Mouse (Mus musculus) liver, embryonic 14.5 days (tissue): ENCODE results near the gene Ncl. TPM values are rescaled to one million over a fixed set of nuclear protein-coding genes. Genes with fewer than 3 reads are reported as not detected.

Source experiments
- ATAC-seq: fragments of 200-750 bp; cut with Nextera tagmentation; 2 replicates; pipeline ENCODE4 v1.8.0; 2017; ENCODE audit warnings: moderate number of reproducible peaks, mild to moderate bottlenecking, moderate library complexity; ENCODE audit not compliant: insufficient read depth
- DNase-seq, 3 experiments: peaks; one replicate each; pipeline ENCODE4 v3.0.0-alpha.2; 2012 to 2013; ENCODE audit warnings: low read depth in 3 of 3, low spot score in 3 of 3
- H3K27ac ChIP-seq: fragments of 300-500 bp; sonication (generic); 2 replicates; pipeline ENCODE4 v1.5.1; 2014; ENCODE audit warnings: moderate library complexity, mild to moderate bottlenecking, control low read depth, inconsistent platforms
- H3K27me3 ChIP-seq: fragments of 300-500 bp; sonication (generic); 2 replicates; pipeline ENCODE4 v1.6.1; 2014; ENCODE audit warnings: mild to moderate bottlenecking, low read length, moderate library complexity; ENCODE audit not compliant: control insufficient read depth, insufficient read depth
- H3K36me3 ChIP-seq: fragments of 300-500 bp; sonication (generic); replicated peaks from 2 replicates; pipeline ENCODE4 v1.6.1; 2014; ENCODE audit warnings: low read depth; ENCODE audit not compliant: control insufficient read depth, insufficient read depth
- H3K4me1 ChIP-seq, 2 experiments: fragments of 200-500 bp in 1 of 2; fragments of 300-500 bp in 1 of 2; sonication (generic) in 1 of 2; replicated peaks; 2 replicates each; pipeline ENCODE4 v1.6.1; 2012 to 2014; ENCODE audit warnings: antibody characterized with exemption in 1 of 2, inconsistent platforms in 1 of 2, low read length in 1 of 2; ENCODE audit not compliant: control insufficient read depth in 2 of 2, insufficient read depth in 2 of 2
- H3K4me2 ChIP-seq: fragments of 300-500 bp; sonication (generic); 2 replicates; pipeline ENCODE4 v1.6.1; 2014; ENCODE audit warnings: low read depth, mild to moderate bottlenecking, control low read depth, moderate library complexity
- H3K4me3 ChIP-seq, 2 experiments: fragments of 200-500 bp in 1 of 2; fragments of 300-500 bp in 1 of 2; sonication (generic) in 1 of 2; 2 replicates each; pipeline ENCODE4 v1.5.1; 2012 to 2014; ENCODE audit warnings: low read depth in 2 of 2, low read length in 2 of 2, mild to moderate bottlenecking in 2 of 2, control low read depth in 1 of 2, inconsistent platforms in 1 of 2, moderate library complexity in 1 of 2; ENCODE audit not compliant: insufficient read depth in 1 of 2
- H3K9ac ChIP-seq: fragments of 300-500 bp; sonication (generic); replicated peaks from 2 replicates; pipeline ENCODE4 v1.6.1; 2014; ENCODE audit warnings: mild to moderate bottlenecking, control low read depth, moderate library complexity
- H3K9me3 ChIP-seq: fragments of 300-500 bp; sonication (generic); 2 replicates; pipeline ENCODE4 v1.6.1; 2016; ENCODE audit warnings: low read length, mixed read lengths; ENCODE audit not compliant: control insufficient read depth
- CTCF ChIP-seq: IDR thresholded peaks from 2 replicates; pipeline ENCODE4 v1.5.1; 2016; ENCODE audit warnings: antibody characterized with exemption, low read depth, control low read depth
- EP300 ChIP-seq: IDR thresholded peaks from 2 replicates; pipeline ENCODE4 v1.6.1; 2016; ENCODE audit warnings: antibody characterized with exemption, low read depth
- WGBS: fragments of 180-500 bp; shearing (Covaris S2); extraction: QIAGEN DNeasy Blood & Tissue Kit; methylation state at CpG from one replicate; pipeline ENCODE4 v1.1.7; 2014; ENCODE audit not compliant: insufficient replicate concordance; 5-methylcytosine and 5-hydroxymethylcytosine counted together
- polyA plus RNA-seq, 2 experiments: library from polyadenylated mRNA; depleted of rRNA in 1 of 2; stranded (reverse) in 1 of 2; unstranded in 1 of 2; fragments of >200 nt; fragmentation: Nextera tagmentation in 1 of 2; extraction: Ambion mirVana in 1 of 2; gene quantifications; 2 replicates each; pipeline versions ENCODE4 v1.2.1 to v1.2.3; 2012 to 2014

The Ncl gene
- polyA plus RNA-seq, 2 experiments = 192 to 208 TPM

- TF ChIP-seq EP300 = no peak
- TF ChIP-seq CTCF = no peak
- no peaks in the 10 kb centered on the region; a peak in 1 of 4 replicates for H3K4me1 ChIP-seq
- no peaks in the 10 kb centered on the region for H3K9me3 ChIP-seq
- no peaks in the 10 kb centered on the region for H3K27me3 ChIP-seq
- H3K4me3 ChIP-seq = no peak overlapping the region
- no peak for DNase-seq
- no peaks in the 10 kb centered on the region for H3K36me3 ChIP-seq
- WGBS = 41% methylated on average over 9 of the region's 9 CpGs
- H3K27ac ChIP-seq = no peak overlapping the region
- no peak overlapping the region for H3K9ac ChIP-seq
- ATAC-seq = no peak
- H3K4me2 ChIP-seq = no peak overlapping the region
These were observed 20.0 kb upstream of the Ncl start for GRCm38 (mm10) chr1:86379161-86379569.

- no peak for DNase-seq
- WGBS = 33% methylated on average over 6 of the region's 6 CpGs
- Histone ChIP-seq H3K27me3 (no peaks in the 10 kb centered on the region), H3K9ac (no peak overlapping the region), H3K27ac (no peak overlapping the region), H3K4me1 (no peaks in the 10 kb centered on the region; a peak in 1 of 4 replicates), H3K4me3 (no peak overlapping the region), H3K9me3 (no peaks in the 10 kb centered on the region), H3K36me3 (no peaks in the 10 kb centered on the region), H3K4me2 (no peak overlapping the region)
- ATAC-seq = no peak
- TF ChIP-seq EP300 (no peak), CTCF (no peak)
These were observed 19.5 kb upstream of the Ncl start for GRCm38 (mm10) chr1:86378662-86379061.

- no peak overlapping the region for H3K4me2 ChIP-seq
- no peak overlapping the region for H3K27ac ChIP-seq
- no peak for TF ChIP-seq CTCF
- TF ChIP-seq EP300 = no peak
- DNase-seq = no peak
- H3K9ac ChIP-seq = no peak overlapping the region
- H3K9me3 ChIP-seq = no peaks in the 10 kb centered on the region
- ATAC-seq = no peak
- H3K27me3 ChIP-seq = no peaks in the 10 kb centered on the region
- H3K4me3 ChIP-seq = no peak overlapping the region
- WGBS = 66% methylated on average over 5 of the region's 5 CpGs
- H3K4me1 ChIP-seq = no peaks in the 10 kb centered on the region; a peak in 1 of 4 replicates
- H3K36me3 ChIP-seq = no peaks in the 10 kb centered on the region
These were observed 17.2 kb upstream of the Ncl start for GRCm38 (mm10) chr1:86376354-86376753.

- no peak for DNase-seq
- Histone ChIP-seq H3K9ac (no peak overlapping the region), H3K27me3 (no peaks in the 10 kb centered on the region), H3K36me3 (no peaks in the 10 kb centered on the region), H3K4me1 (no peaks in the 10 kb centered on the region), H3K9me3 (no peaks in the 10 kb centered on the region), H3K27ac (no peak overlapping the region), H3K4me3 (no peak overlapping the region), H3K4me2 (no peak overlapping the region)
- TF ChIP-seq CTCF = peak; percentile 93
- TF ChIP-seq EP300 = no peak
- 40% methylated on average over 10 of the region's 10 CpGs for WGBS
- ATAC-seq = no peak
These were observed 12.8 kb upstream of the Ncl start for GRCm38 (mm10) chr1:86371997-86372396.

- no peak for DNase-seq
- H3K4me1 ChIP-seq = peaks cover 0 to 2% of the 10 kb centered on the region in 2 experiments; a peak in 1 of 4 replicates
- no peak overlapping the region for H3K27ac ChIP-seq
- no peak overlapping the region for H3K9ac ChIP-seq
- no peak overlapping the region for H3K4me2 ChIP-seq
- TF ChIP-seq CTCF = no peak
- no peak for TF ChIP-seq EP300
- no peak overlapping the region for H3K4me3 ChIP-seq
- no peaks in the 10 kb centered on the region for H3K36me3 ChIP-seq
- no peaks in the 10 kb centered on the region for H3K9me3 ChIP-seq
- 47% methylated on average over 4 of the region's 4 CpGs for WGBS
- no peak for ATAC-seq
- H3K27me3 ChIP-seq = no peaks in the 10 kb centered on the region
These were observed 8.9 kb upstream of the Ncl start for GRCm38 (mm10) chr1:86368086-86368485.
